Mouse (Mus musculus): ENCODE data around the gene A130010J15Rik.
A peak's percentile ranks its signal among the peaks of the same experiment; 100 is the strongest.

Gene A130010J15Rik

GRCm38 (mm10) chr1:193156316-193157110, 11.3 kb upstream of the A130010J15Rik start:
- no peak for DNase-seq

- DNase-seq: no peak
Observed at GRCm38 (mm10) chr1:193157111-193157492, 10.7 kb upstream of the A130010J15Rik start.

- DNase-seq: peak; percentile 32
Observed at GRCm38 (mm10) chr1:193159163-193159562, 8.7 kb upstream of the A130010J15Rik start.

GRCm38 (mm10) chr1:193159613-193160012, 8.2 kb upstream of the A130010J15Rik start:
- no peak for DNase-seq

- peak; percentile 78 for DNase-seq
Observed at GRCm38 (mm10) chr1:193160317-193161032, 7.4 kb upstream of the A130010J15Rik start.

GRCm38 (mm10) chr1:193169228-193169627, 1.4 kb downstream of the A130010J15Rik start:
- no peak for DNase-seq

- DNase-seq: peak; percentile 45
Observed at GRCm38 (mm10) chr1:193169856-193170255, 2.0 kb downstream of the A130010J15Rik start.

GRCm38 (mm10) chr1:193172991-193173809, 5.4 kb downstream of the A130010J15Rik start:
- DNase-seq: peak; percentile 98

- no peak for DNase-seq
Observed at GRCm38 (mm10) chr1:193173810-193174129, 5.9 kb downstream of the A130010J15Rik start.

- no peak for DNase-seq
Observed at GRCm38 (mm10) chr1:193174143-193174733, 6.4 kb downstream of the A130010J15Rik start.

GRCm38 (mm10) chr1:193181104-193181503, 13.3 kb downstream of the A130010J15Rik start:
- no peak for DNase-seq

- DNase-seq: no peak
Observed at GRCm38 (mm10) chr1:193188257-193188656, 20.4 kb downstream of the A130010J15Rik start.

- peak; percentile 74 for DNase-seq
Observed at GRCm38 (mm10) chr1:193189151-193189621, 21.3 kb downstream of the A130010J15Rik start.

GRCm38 (mm10) chr1:193189771-193190170, 21.9 kb downstream of the A130010J15Rik start:
- no peak for DNase-seq

GRCm38 (mm10) chr1:193191675-193192283, 23.9 kb downstream of the A130010J15Rik start:
- DNase-seq: no peak

GRCm38 (mm10) chr1:193194416-193195140, 26.7 kb downstream of the A130010J15Rik start:
- no peak for DNase-seq

- DNase-seq: no peak
Observed at GRCm38 (mm10) chr1:193195169-193195810, 27.4 kb downstream of the A130010J15Rik start.

- no peak for DNase-seq
Observed at GRCm38 (mm10) chr1:193197494-193198205, 29.8 kb downstream of the A130010J15Rik start.

- no peak for DNase-seq
Observed at GRCm38 (mm10) chr1:193198312-193198711, 30.5 kb downstream of the A130010J15Rik start.

- DNase-seq: no peak
Observed at GRCm38 (mm10) chr1:193200640-193201382, 33.0 kb downstream of the A130010J15Rik start.
